Mouse (Mus musculus) hindbrain, postnatal 0 days (tissue): ENCODE results near the gene Cenpa. TPM values are rescaled to one million over a fixed set of nuclear protein-coding genes. Genes with fewer than 3 reads are reported as not detected.

Source experiments
- ATAC-seq: fragments of 200-750 bp; cut with Nextera tagmentation; 2 replicates; pipeline ENCODE4 v1.8.0; 2017; ENCODE audit warnings: mild to moderate bottlenecking, moderate TSS enrichment, moderate library complexity
- DNase-seq: peaks from one replicate; pipeline ENCODE4 v3.0.0-alpha.2; 2015; ENCODE audit warnings: low spot score
- H3K27ac ChIP-seq: fragments of 300-500 bp; sonication (generic); 2 replicates; pipeline ENCODE4 v1.5.1; 2014; ENCODE audit warnings: mild to moderate bottlenecking
- H3K27me3 ChIP-seq: fragments of 300-500 bp; sonication (generic); 2 replicates; pipeline ENCODE4 v1.6.1; 2014; ENCODE audit warnings: low read length, mixed read lengths; ENCODE audit not compliant: insufficient read depth
- H3K36me3 ChIP-seq: fragments of 300-500 bp; sonication (generic); 2 replicates; pipeline ENCODE4 v1.6.1; 2014; ENCODE audit warnings: low read length, mixed read lengths; ENCODE audit not compliant: insufficient read depth
- H3K4me1 ChIP-seq: fragments of 300-500 bp; sonication (generic); 2 replicates; pipeline ENCODE4 v1.6.1; 2014; ENCODE audit warnings: antibody characterized with exemption, low read length, mixed read lengths; ENCODE audit not compliant: insufficient read depth
- H3K4me2 ChIP-seq: fragments of 300-500 bp; sonication (generic); 2 replicates; pipeline ENCODE4 v1.6.1; 2014; ENCODE audit warnings: low read depth, mild to moderate bottlenecking, low read length, moderate library complexity, mixed read lengths
- H3K4me3 ChIP-seq: fragments of 300-500 bp; sonication (generic); 2 replicates; pipeline ENCODE4 v1.5.1; 2014; ENCODE audit warnings: low read length
- H3K9ac ChIP-seq: fragments of 300-500 bp; sonication (generic); replicated peaks from 2 replicates; pipeline ENCODE4 v1.6.1; 2014; ENCODE audit warnings: mild to moderate bottlenecking, low read length, moderate library complexity, mixed read lengths
- H3K9me3 ChIP-seq: fragments of 300-500 bp; sonication (generic); 2 replicates; pipeline ENCODE4 v1.6.1; 2016; ENCODE audit warnings: low read length, mixed read lengths
- CTCF ChIP-seq: IDR thresholded peaks from 2 replicates; pipeline ENCODE4 v1.5.1; 2016; ENCODE audit warnings: antibody characterized with exemption, control low read depth, low read depth
- WGBS: fragments of 180-500 bp; shearing (Covaris S2); extraction: QIAGEN DNeasy Blood & Tissue Kit; methylation state at CpG from one replicate; pipeline ENCODE4 v1.1.7; 2014; 5-methylcytosine and 5-hydroxymethylcytosine counted together
- polyA plus RNA-seq: library from polyadenylated mRNA; unstranded; fragments of >200 nt; fragmentation: Nextera tagmentation; extraction: Ambion mirVana; gene quantifications from 2 replicates; pipeline ENCODE4 v1.2.1, GENCODE M21; 2015
- total RNA-seq: library from RNA; depleted of rRNA; stranded (reverse); fragments of >200 nt; gene quantifications from 2 replicates; pipeline ENCODE4 v1.2.3, GENCODE M21; 2014

Cenpa gene
- total and polyA plus RNA-seq, 2 experiments from 2014 or later: 27.8 to 53.4 TPM

DNA sequence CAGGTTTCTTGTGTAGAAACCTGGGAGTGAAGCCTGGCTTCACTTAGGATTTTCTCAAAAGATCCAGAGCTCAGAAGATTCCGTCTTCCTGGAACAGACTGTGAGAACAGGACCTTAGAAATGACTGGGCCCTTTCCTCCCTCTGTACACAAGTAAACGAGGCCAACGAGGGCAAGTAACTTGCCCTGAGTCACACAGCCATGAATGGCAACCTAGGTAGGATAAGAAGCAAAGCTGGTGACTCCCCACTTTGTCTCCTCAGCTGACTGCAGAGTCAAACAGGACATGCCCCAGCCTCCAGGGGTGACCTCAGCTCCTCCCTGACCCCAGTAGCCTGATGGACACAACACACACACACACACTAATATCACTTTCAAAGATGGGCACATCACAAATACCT is 41.2 kb upstream of the Cenpa start:
- TF ChIP-seq CTCF: no peak
- DNase-seq (no peak), ATAC-seq (no peak)
- Histone ChIP-seq H3K9ac (no peak overlapping the region), H3K4me2 (no peak overlapping the region), H3K27me3 (peaks cover 12% of the 10 kb centered on the region; the same call in 1 of the 2 replicates), H3K4me3 (no peak overlapping the region), H3K36me3 (no peaks in the 10 kb centered on the region), H3K27ac (no peak overlapping the region), H3K9me3 (no peaks in the 10 kb centered on the region), H3K4me1 (peaks cover 13% of the 10 kb centered on the region; the same call in 1 of the 2 replicates)
- WGBS: 76% methylated on average over 3 of the region's 3 CpGs

DNA sequence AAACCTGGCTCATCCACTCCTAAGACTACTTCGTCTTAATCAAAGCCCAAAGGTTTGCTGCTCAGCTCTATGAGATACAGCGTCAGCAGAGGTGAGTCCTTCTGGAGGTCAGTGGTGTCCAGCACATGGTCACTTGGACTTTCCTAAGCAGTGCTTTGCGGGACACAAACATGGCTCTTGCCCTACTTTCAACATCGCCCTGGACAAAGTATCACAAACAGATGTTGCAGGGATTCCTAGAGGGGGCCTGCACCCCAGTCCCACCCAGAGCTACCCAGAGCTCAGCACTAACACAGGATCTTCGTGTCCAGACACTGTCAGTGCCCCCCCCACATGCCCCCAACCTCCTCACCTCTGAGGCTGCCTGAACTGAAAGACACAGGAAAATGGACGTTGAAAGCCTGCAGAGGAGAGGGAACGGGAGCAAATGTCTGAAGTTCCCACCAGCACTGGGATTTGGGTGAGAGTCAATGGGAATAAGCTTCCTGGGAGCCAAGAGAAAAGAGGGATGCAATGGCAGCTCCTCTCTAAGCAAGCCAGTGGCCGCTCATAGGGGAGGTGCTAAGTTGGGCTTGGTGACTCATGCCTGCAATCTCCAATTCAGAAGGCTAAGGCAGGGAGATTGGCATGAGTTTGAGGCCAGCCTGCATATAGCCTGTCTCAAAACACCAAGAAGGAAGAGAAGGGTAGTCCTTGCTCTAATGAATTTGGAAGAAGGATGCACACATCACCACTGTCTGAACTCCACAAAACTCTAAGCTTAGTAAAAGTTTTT is 40.1 kb upstream of the Cenpa start:
- no peak overlapping the region for H3K4me2 ChIP-seq
- no peak for ATAC-seq
- TF ChIP-seq CTCF: no peak
- H3K9me3 ChIP-seq: no peaks in the 10 kb centered on the region
- no peaks in the 10 kb centered on the region for H3K36me3 ChIP-seq
- no peak overlapping the region for H3K9ac ChIP-seq
- peaks cover 4% of the 10 kb centered on the region; the same call in 1 of the 2 replicates for H3K27me3 ChIP-seq
- WGBS: 85% methylated on average over 8 of the region's 8 CpGs
- H3K4me1 ChIP-seq: peaks cover 13% of the 10 kb centered on the region; the same call in 1 of the 2 replicates
- no peak for DNase-seq
- no peak overlapping the region for H3K27ac ChIP-seq
- H3K4me3 ChIP-seq: no peak overlapping the region

DNA sequence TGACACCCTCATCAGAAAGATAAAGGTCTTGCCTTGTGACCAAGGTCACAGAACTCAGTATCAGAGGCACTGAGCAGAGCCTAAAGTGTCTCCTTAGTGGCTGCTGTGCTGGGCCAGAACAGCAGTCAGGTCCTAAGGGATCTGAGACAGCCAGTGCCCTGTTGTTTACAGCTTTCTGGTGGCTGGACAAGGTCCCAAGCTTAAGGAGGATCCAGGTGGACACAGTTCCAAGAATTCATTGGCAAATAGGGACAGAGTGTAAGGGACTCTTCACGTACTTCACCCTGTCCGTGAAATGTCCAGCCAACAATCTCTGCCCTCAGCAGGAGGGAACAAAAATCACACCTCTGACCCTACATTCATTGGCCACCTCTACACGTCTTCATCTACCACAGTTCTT is 38.1 kb upstream of the Cenpa start:
- Histone ChIP-seq H3K27ac (no peak overlapping the region), H3K27me3 (no peaks in the 10 kb centered on the region), H3K36me3 (no peaks in the 10 kb centered on the region), H3K4me2 (no peak overlapping the region), H3K9me3 (no peaks in the 10 kb centered on the region), H3K4me3 (no peak overlapping the region), H3K9ac (no peak overlapping the region), H3K4me1 (no peaks in the 10 kb centered on the region)
- TF ChIP-seq CTCF: no peak
- DNase-seq (no peak), ATAC-seq (no peak)
- WGBS: 74% methylated on average over 3 of the region's 3 CpGs

DNA sequence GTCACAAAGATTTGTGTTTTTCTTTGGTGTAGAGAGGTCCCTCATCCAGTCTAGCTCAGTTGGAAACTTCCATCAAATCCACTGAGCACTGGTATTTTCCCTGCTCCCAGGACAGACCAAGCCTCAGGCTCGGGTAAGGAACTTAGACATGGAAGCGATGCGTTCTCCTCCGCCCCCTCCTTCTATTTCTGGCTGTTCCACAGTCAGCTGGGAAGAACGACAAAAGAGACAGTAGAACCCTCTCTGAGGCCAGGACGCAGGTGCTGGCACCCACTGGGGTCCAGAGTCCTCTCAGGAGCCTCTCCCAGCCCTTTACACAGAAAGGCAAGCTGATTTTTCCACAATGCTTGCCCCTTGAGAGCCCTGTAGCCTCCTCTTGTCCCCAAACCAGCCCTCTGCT is 36.2 kb upstream of the Cenpa start:
- no peak for ATAC-seq
- no peak for DNase-seq
- H3K4me2 ChIP-seq: no peak overlapping the region
- no peaks in the 10 kb centered on the region for H3K27me3 ChIP-seq
- no peaks in the 10 kb centered on the region for H3K4me1 ChIP-seq
- TF ChIP-seq CTCF: no peak
- H3K4me3 ChIP-seq: no peak overlapping the region
- H3K27ac ChIP-seq: no peak overlapping the region
- H3K9ac ChIP-seq: no peak overlapping the region
- no peaks in the 10 kb centered on the region for H3K9me3 ChIP-seq
- WGBS: 74% methylated on average over 6 of the region's 6 CpGs
- H3K36me3 ChIP-seq: no peaks in the 10 kb centered on the region

DNA sequence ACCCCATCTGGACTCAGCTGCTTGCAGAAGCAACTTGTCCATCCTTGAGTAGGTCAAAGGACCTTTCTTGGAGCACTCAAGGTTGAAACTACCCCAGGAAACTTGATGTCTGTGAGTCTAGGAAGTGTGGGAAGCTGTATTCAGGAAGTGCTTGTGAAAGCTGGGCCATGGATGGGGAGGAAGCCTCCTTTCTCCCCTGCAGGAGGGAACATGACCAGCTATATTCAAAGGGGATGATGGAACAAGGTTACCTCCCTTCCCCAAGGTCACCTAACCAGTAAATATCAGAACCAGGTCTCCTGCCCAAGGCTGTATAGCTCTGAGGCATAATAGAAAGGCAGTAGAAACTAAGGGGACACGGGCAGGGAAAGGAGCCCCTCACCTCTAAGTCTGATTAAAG is 34.4 kb upstream of the Cenpa start:
- Histone ChIP-seq H3K4me1 (no peaks in the 10 kb centered on the region), H3K4me2 (no peak overlapping the region), H3K36me3 (no peaks in the 10 kb centered on the region), H3K9me3 (no peaks in the 10 kb centered on the region), H3K27ac (no peak overlapping the region), H3K27me3 (no peaks in the 10 kb centered on the region), H3K9ac (no peak overlapping the region), H3K4me3 (no peak overlapping the region)
- DNase-seq: no peak
- 71% methylated on average over 1 of the region's 1 CpGs for WGBS
- ATAC-seq: no peak
- no peak for TF ChIP-seq CTCF

DNA sequence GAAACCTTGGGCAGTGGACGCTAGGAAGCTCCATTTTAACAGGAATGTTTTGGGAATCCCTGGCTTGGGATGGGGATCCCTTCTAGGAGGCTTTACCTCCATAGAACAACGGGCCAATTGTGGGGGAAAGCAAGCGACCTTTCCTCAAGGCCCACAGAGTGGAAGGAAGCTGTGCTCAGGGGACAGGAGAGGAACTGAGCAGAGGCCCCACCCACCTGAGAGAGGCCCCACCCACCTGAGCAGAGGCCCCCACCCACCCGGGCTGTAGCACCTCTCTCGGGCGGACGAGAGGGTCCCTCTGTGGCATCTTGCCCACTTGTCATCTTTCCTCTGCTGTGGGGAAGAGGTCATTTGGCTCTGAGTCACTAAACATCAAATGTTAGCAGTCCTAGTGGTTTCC is 29.6 kb upstream of the Cenpa start:
- no peaks in the 10 kb centered on the region for H3K36me3 ChIP-seq
- H3K4me1 ChIP-seq: no peaks in the 10 kb centered on the region
- 36% methylated on average over 7 of the region's 7 CpGs for WGBS
- no peak overlapping the region for H3K4me3 ChIP-seq
- H3K27me3 ChIP-seq: no peaks in the 10 kb centered on the region
- H3K27ac ChIP-seq: no peak overlapping the region
- no peak for TF ChIP-seq CTCF
- H3K9ac ChIP-seq: no peak overlapping the region
- ATAC-seq (no peak), DNase-seq (no peak)
- no peak overlapping the region for H3K4me2 ChIP-seq
- H3K9me3 ChIP-seq: no peaks in the 10 kb centered on the region

DNA sequence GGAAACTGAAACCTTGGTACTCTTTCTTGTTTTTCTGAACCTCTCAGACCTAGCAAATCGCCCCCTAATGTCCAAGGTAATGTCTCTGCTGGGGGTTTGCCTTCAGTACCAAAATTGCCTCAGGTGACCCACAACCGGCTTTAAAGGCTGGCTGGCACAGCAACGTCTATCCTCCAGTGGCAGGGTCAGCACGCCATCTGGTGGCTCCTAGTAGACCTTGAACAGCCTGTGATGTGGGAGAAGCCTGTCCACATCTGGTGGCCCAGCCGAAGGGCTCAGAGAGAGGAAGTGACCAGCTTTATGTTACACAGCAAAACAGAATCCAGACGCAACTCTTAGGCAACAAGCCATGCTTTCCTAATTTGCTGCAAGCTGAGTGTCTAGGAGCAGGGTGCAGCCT is 28.5 kb upstream of the Cenpa start:
- Histone ChIP-seq H3K4me2 (no peak overlapping the region), H3K36me3 (no peaks in the 10 kb centered on the region), H3K4me1 (no peaks in the 10 kb centered on the region), H3K27ac (no peak overlapping the region), H3K27me3 (no peaks in the 10 kb centered on the region), H3K4me3 (no peak overlapping the region), H3K9me3 (no peaks in the 10 kb centered on the region), H3K9ac (no peak overlapping the region)
- 7% methylated on average over 6 of the region's 6 CpGs for WGBS
- ATAC-seq (peak; percentile 81), DNase-seq (peak; percentile 90)
- TF ChIP-seq CTCF: peak; percentile 95
